Mouse (Mus musculus): Measurements from ENCODE around the gene Palb2. TPM values are rescaled to one million over a fixed set of nuclear protein-coding genes. Genes with fewer than 3 reads are reported as not detected.

Gene Palb2
- total and polyA plus RNA-seq, 3 experiments: 11.7 to 17.5 (median 14.0) TPM

GRCm38 (mm10) chr7:122137071-122137470 lies 4.3 kb upstream of the Palb2 start:
- TF ChIP-seq GABPA (IDR thresholded peaks at IDR 0.05; ENCODE audit: insufficient replicate concordance, low read depth, low read length) (no peak), HCFC1 (IDR thresholded peaks at IDR 0.05; ENCODE audit: low read depth, low read length) (no peak), BHLHE40 (IDR thresholded peaks at IDR 0.05; ENCODE audit: low read depth, low read length) (no peak), USF1 (IDR thresholded peaks at IDR 0.05; ENCODE audit: low read depth, low read length) (no peak), PAX5 (IDR thresholded peaks at IDR 0.05; ENCODE audit: low read length) (no peak), ETS1 (conservative IDR thresholded peaks at IDR 0.05; ENCODE audit: low read depth, low read length) (no peak), TCF12 (IDR thresholded peaks at IDR 0.05; ENCODE audit: low read depth, low read length) (no peak), RCOR1 (conservative IDR thresholded peaks at IDR 0.05; ENCODE audit: low read depth, low read length) (no peak), SIN3A (IDR thresholded peaks at IDR 0.05; ENCODE audit: low read length) (no peak), MYC (IDR thresholded peaks at IDR 0.05; ENCODE audit: low read depth, low read length) (no peak), ZC3H11A (IDR thresholded peaks at IDR 0.05; ENCODE audit: low read depth, low read length) (no peak), JUN (IDR thresholded peaks at IDR 0.05; ENCODE audit: insufficient read depth, low read depth, low read length) (no peak), RAD21 (IDR thresholded peaks at IDR 0.05; ENCODE audit: low read depth, low read length) (no peak), USF2 (conservative IDR thresholded peaks at IDR 0.05; ENCODE audit: low read depth, low read length) (no peak)
- Histone ChIP-seq H3K4me3 (replicated peaks in 1 of 3; ENCODE audit: low read depth in 2 of 3, low read length in 2 of 3, poor library complexity in 1 of 3) (no peak overlapping the region), H3K4me2 (ENCODE audit: insufficient read depth, low read depth, poor library complexity, severe bottlenecking) (no peak overlapping the region), H3K27me3 (replicated peaks) (no peaks in the 10 kb centered on the region), H3K4me1 (ENCODE audit: control insufficient read depth in 1 of 2, insufficient read depth in 2 of 2) (peaks cover 0 to 24% of the 10 kb centered on the region in 2 experiments; a peak in 3 of 4 replicates), H3K9ac (ENCODE audit: insufficient read depth, low read depth) (no peak overlapping the region), H3K36me3 (replicated peaks in 1 of 2; ENCODE audit: control insufficient read depth in 1 of 2, insufficient read depth in 1 of 2, low read length in 1 of 2) (peaks cover 54 to 70% of the 10 kb centered on the region in 2 experiments), H3K27ac (ENCODE audit: insufficient read depth, low read depth) (no peak overlapping the region), H3K9me3 (replicated peaks; ENCODE audit: low read length) (no peaks in the 10 kb centered on the region), H3K79me2 (replicated peaks; ENCODE audit: control insufficient read depth, extremely low read depth, insufficient read depth, poor library complexity, severe bottlenecking) (peaks cover 17% of the 10 kb centered on the region)
- dilution Hi-C loops (cut with MboI; ENCODE audit: extremely low pct_ligation_motif_present, extremely low pct_unique_long_range_greater_than_20kb, low sequenced_read_pairs): no loop called here
- in situ Hi-C loops (cut with MboI; ENCODE audit: low pct_ligation_motif_present, low pct_unique_long_range_greater_than_20kb, low sequenced_read_pairs): no loop called here
- no peak for DNase-seq (ENCODE audit: extremely low read depth)

DNA sequence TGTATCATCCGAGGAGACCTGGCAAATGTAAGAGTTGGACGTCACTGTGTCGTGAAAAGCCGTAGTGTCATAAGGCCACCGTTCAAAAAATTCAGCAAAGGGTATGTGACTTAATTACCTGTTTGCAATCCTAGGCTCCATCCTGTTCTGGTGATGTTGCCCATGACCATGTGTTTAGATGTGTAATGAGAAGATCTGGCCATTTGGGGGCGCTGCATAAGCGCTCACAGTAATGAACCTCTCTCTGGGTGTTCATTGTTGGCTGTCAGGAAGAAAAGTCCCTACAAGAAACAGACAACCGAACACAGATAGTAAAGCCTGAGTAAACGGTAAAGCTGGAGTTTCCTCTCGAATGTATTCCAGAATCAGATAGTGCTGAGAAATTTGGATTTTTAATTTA lies 2.3 kb upstream of the Palb2 start:
- peak; percentile 5 for TF ChIP-seq RAD21 (IDR thresholded peaks at IDR 0.05; ENCODE audit: low read depth, low read length)
- TF ChIP-seq CTCF (conservative IDR thresholded peaks at IDR 0.05 in 1 of 2, IDR thresholded peaks at IDR 0.05 in 1 of 2; ENCODE audit: low read depth in 2 of 2, low read length in 2 of 2): peak; percentile 44 to 53
- no peak for TF ChIP-seq MAFK (IDR thresholded peaks at IDR 0.05; ENCODE audit: insufficient replicate concordance, low read length)
- TF ChIP-seq NRF1 (IDR thresholded peaks at IDR 0.05; ENCODE audit: low read depth, low read length): no peak
- TF ChIP-seq IRF4 (IDR thresholded peaks at IDR 0.05; ENCODE audit: low read depth, low read length): no peak
- TF ChIP-seq NELFE (IDR thresholded peaks at IDR 0.05; ENCODE audit: low read depth, low read length): no peak
- no peak for TF ChIP-seq UBTF (IDR thresholded peaks at IDR 0.05; ENCODE audit: low read depth, low read length)
- no peak for TF ChIP-seq CHD2 (IDR thresholded peaks at IDR 0.05; ENCODE audit: low read length)
- no peak for TF ChIP-seq PAX5 (IDR thresholded peaks at IDR 0.05; ENCODE audit: low read length)
- TF ChIP-seq ZC3H11A (IDR thresholded peaks at IDR 0.05; ENCODE audit: low read depth, low read length): no peak
- TF ChIP-seq ZMIZ1 (IDR thresholded peaks at IDR 0.05; ENCODE audit: low read depth, low read length): no peak
- TF ChIP-seq E2F4 (IDR thresholded peaks at IDR 0.05; ENCODE audit: insufficient replicate concordance, low read depth, low read length): no peak
- TF ChIP-seq MAZ (IDR thresholded peaks at IDR 0.05; ENCODE audit: low read depth, low read length): no peak
- TF ChIP-seq MEF2A (IDR thresholded peaks at IDR 0.05; ENCODE audit: borderline replicate concordance, low read depth, low read length): no peak
- no peak for TF ChIP-seq MAX (IDR thresholded peaks at IDR 0.05; ENCODE audit: low read length)
- Histone ChIP-seq H3K79me2 (replicated peaks; ENCODE audit: control insufficient read depth, extremely low read depth, insufficient read depth, poor library complexity, severe bottlenecking) (peaks cover 21% of the 10 kb centered on the region), H3K27me3 (replicated peaks) (no peaks in the 10 kb centered on the region), H3K9ac (ENCODE audit: insufficient read depth, low read depth) (no peak overlapping the region), H3K4me2 (ENCODE audit: insufficient read depth, low read depth, poor library complexity, severe bottlenecking) (no peak overlapping the region), H3K4me3 (replicated peaks in 1 of 3; ENCODE audit: low read depth in 2 of 3, low read length in 2 of 3, poor library complexity in 1 of 3) (no peak overlapping the region), H3K36me3 (replicated peaks in 1 of 2; ENCODE audit: control insufficient read depth in 1 of 2, insufficient read depth in 1 of 2, low read length in 1 of 2) (peaks cover 38 to 59% of the 10 kb centered on the region in 2 experiments), H3K9me3 (replicated peaks; ENCODE audit: low read length) (no peaks in the 10 kb centered on the region), H3K4me1 (ENCODE audit: control insufficient read depth in 1 of 2, insufficient read depth in 2 of 2) (peaks cover 0 to 36% of the 10 kb centered on the region in 2 experiments; a peak in 3 of 4 replicates), H3K27ac (ENCODE audit: insufficient read depth, low read depth) (no peak overlapping the region)
- dilution Hi-C loops (cut with MboI; ENCODE audit: extremely low pct_ligation_motif_present, extremely low pct_unique_long_range_greater_than_20kb, low sequenced_read_pairs): no loop called here
- peak; percentile 66 for DNase-seq (ENCODE audit: extremely low read depth)
- in situ Hi-C loops (cut with MboI; ENCODE audit: low pct_ligation_motif_present, low pct_unique_long_range_greater_than_20kb, low sequenced_read_pairs): no loop called here

Measured in CH12.LX (cell line).